Mouse (Mus musculus): ENCODE measurements around the gene Fth1. TPM values are rescaled to one million over a fixed set of nuclear protein-coding genes. Genes with fewer than 3 reads are reported as not detected.

Gene Fth1
- polyA plus RNA-seq, 1 experiment from 2014 or later, result 1,524 TPM

DNA sequence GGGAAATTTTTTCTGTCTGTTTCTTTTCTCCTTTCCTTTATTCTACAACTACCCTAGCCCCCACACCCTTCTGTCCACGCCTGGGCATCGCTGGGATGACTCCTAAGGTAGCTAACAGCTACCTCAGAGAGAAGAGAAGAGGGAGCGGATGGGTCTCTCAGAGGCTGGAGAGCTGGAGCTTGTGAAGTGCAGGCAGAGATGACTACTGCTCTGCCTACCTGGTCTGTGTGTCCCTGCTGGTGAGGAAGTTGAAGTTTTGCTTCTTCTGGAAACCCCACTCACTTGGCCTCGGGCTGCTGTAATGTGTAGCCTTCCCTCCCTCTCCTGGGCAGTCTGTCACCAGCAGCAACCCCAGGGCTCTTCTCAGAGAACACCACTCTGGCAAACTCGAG lies 25.6 kb upstream of the Fth1 start:
- H3K4me2 ChIP-seq (replicated peaks; ENCODE audit: low read depth, low read length), result peak overlapping the region; percentile 19; the same call in 1 of the 2 replicates
- peak; percentile 44; the same call in 1 of the 2 replicates for ATAC-seq (ENCODE audit: insufficient number of reproducible peaks, insufficient read depth, low FRiP score, low read depth)
- no peak overlapping the region for H3K4me3 ChIP-seq (ENCODE audit: low read depth, low read length)
- no peaks in the 10 kb centered on the region for H3K36me3 ChIP-seq (ENCODE audit: control insufficient read depth, insufficient read depth, low read length)
- peak overlapping the region; percentile 82 for H3K27ac ChIP-seq (ENCODE audit: low read length)
- H3K27me3 ChIP-seq (ENCODE audit: control insufficient read depth, insufficient read depth, low read length), result no peaks in the 10 kb centered on the region
- WGBS, result 28% methylated on average over 5 of the region's 5 CpGs
- no peak overlapping the region; the same call in 1 of the 2 replicates for H3K9ac ChIP-seq (replicated peaks; ENCODE audit: low read depth, low read length)
- H3K4me1 ChIP-seq (ENCODE audit: control insufficient read depth, insufficient read depth, low read length), result peaks cover 7% of the 10 kb centered on the region; the same call in 1 of the 2 replicates
- no peaks in the 10 kb centered on the region for H3K9me3 ChIP-seq (ENCODE audit: control insufficient read depth, low read depth, low read length)

DNA sequence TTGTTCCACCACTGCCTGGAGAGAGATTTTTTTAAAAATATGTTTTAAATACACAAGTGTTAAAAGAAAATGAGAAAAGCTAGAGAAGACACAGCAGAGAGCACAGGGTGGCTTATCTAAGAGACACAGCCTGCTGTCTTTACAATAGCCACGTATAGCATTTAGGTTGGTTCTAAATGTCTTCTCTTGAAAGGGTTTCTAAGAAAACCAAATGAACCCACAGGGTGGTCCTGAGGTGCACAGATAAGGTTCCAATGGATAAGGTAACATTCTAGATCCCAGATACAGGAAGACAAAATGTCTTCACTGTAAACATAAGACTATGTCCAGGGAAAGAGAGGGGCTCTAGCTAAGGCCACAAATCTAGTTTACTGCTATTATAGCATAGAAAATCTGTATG lies 25.0 kb upstream of the Fth1 start:
- H3K4me2 ChIP-seq (replicated peaks; ENCODE audit: low read depth, low read length), result no peak overlapping the region
- no peak overlapping the region for H3K9ac ChIP-seq (replicated peaks; ENCODE audit: low read depth, low read length)
- no peak overlapping the region for H3K4me3 ChIP-seq (ENCODE audit: low read depth, low read length)
- no peaks in the 10 kb centered on the region for H3K36me3 ChIP-seq (ENCODE audit: control insufficient read depth, insufficient read depth, low read length)
- peak overlapping the region; percentile 82; the same call in 1 of the 2 replicates for H3K27ac ChIP-seq (ENCODE audit: low read length)
- no peaks in the 10 kb centered on the region for H3K27me3 ChIP-seq (ENCODE audit: control insufficient read depth, insufficient read depth, low read length)
- no peaks in the 10 kb centered on the region for H3K9me3 ChIP-seq (ENCODE audit: control insufficient read depth, low read depth, low read length)
- ATAC-seq (ENCODE audit: insufficient number of reproducible peaks, insufficient read depth, low FRiP score, low read depth), result no peak
- H3K4me1 ChIP-seq (ENCODE audit: control insufficient read depth, insufficient read depth, low read length), result peaks cover 7% of the 10 kb centered on the region; the same call in 1 of the 2 replicates
- WGBS, result 70% methylated on average over 1 of the region's 1 CpGs

GRCm38 (mm10) chr19:9956624-9957388 lies 23.6 kb upstream of the Fth1 start:
- Histone ChIP-seq H3K27me3 (ENCODE audit: control insufficient read depth, insufficient read depth, low read length) (no peaks in the 10 kb centered on the region), H3K4me2 (replicated peaks; ENCODE audit: low read depth, low read length) (no peak overlapping the region), H3K36me3 (ENCODE audit: control insufficient read depth, insufficient read depth, low read length) (no peaks in the 10 kb centered on the region), H3K4me1 (ENCODE audit: control insufficient read depth, insufficient read depth, low read length) (peaks cover 7% of the 10 kb centered on the region; the same call in 1 of the 2 replicates), H3K9ac (replicated peaks; ENCODE audit: low read depth, low read length) (no peak overlapping the region), H3K4me3 (ENCODE audit: low read depth, low read length) (no peak overlapping the region), H3K9me3 (ENCODE audit: control insufficient read depth, low read depth, low read length) (no peaks in the 10 kb centered on the region), H3K27ac (ENCODE audit: low read length) (no peak overlapping the region)
- WGBS, result 73% methylated on average over 4 of the region's 4 CpGs
- no peak for ATAC-seq (ENCODE audit: insufficient number of reproducible peaks, insufficient read depth, low FRiP score, low read depth)

- Histone ChIP-seq H3K4me2 (replicated peaks; ENCODE audit: low read depth, low read length) (no peak overlapping the region), H3K36me3 (ENCODE audit: control insufficient read depth, insufficient read depth, low read length) (no peaks in the 10 kb centered on the region), H3K27me3 (ENCODE audit: control insufficient read depth, insufficient read depth, low read length) (no peaks in the 10 kb centered on the region), H3K9ac (replicated peaks; ENCODE audit: low read depth, low read length) (no peak overlapping the region), H3K9me3 (ENCODE audit: control insufficient read depth, low read depth, low read length) (no peaks in the 10 kb centered on the region), H3K27ac (ENCODE audit: low read length) (no peak overlapping the region), H3K4me3 (ENCODE audit: low read depth, low read length) (no peak overlapping the region), H3K4me1 (ENCODE audit: control insufficient read depth, insufficient read depth, low read length) (peaks cover 7% of the 10 kb centered on the region; the same call in 1 of the 2 replicates)
- 85% methylated on average over 5 of the region's 5 CpGs for WGBS
- no peak for ATAC-seq (ENCODE audit: insufficient number of reproducible peaks, insufficient read depth, low FRiP score, low read depth)
Measured at GRCm38 (mm10) chr19:9957965-9958364, 22.4 kb upstream of the Fth1 start.

DNA sequence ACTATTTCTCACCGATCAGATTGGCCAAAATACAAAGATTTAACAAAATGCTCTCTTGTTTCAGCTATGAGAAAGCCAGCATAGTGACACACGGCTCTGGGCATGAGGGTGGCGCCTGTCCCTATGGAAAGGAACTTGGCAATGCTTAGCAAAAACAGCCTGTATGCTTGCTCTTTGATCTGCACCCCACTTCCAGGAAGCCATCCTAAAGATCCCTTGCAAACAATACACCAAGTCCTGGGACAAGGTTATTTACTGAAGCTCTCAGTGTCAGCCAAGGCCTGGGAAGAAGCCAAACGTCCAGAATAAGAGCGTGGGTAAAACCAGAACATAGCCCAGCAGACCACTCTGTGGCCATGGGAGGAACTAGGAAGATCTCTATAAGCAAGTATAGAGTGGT lies 19.6 kb upstream of the Fth1 start:
- no peak overlapping the region for H3K4me3 ChIP-seq (ENCODE audit: low read depth, low read length)
- no peaks in the 10 kb centered on the region for H3K4me1 ChIP-seq (ENCODE audit: control insufficient read depth, insufficient read depth, low read length)
- ATAC-seq (ENCODE audit: insufficient number of reproducible peaks, insufficient read depth, low FRiP score, low read depth), result no peak
- no peak overlapping the region for H3K4me2 ChIP-seq (replicated peaks; ENCODE audit: low read depth, low read length)
- no peak overlapping the region for H3K27ac ChIP-seq (ENCODE audit: low read length)
- no peaks in the 10 kb centered on the region for H3K27me3 ChIP-seq (ENCODE audit: control insufficient read depth, insufficient read depth, low read length)
- no peak overlapping the region for H3K9ac ChIP-seq (replicated peaks; ENCODE audit: low read depth, low read length)
- WGBS, result 77% methylated on average over 5 of the region's 5 CpGs
- no peaks in the 10 kb centered on the region for H3K36me3 ChIP-seq (ENCODE audit: control insufficient read depth, insufficient read depth, low read length)
- H3K9me3 ChIP-seq (ENCODE audit: control insufficient read depth, low read depth, low read length), result no peaks in the 10 kb centered on the region

GRCm38 (mm10) chr19:9964205-9964916 lies 16.0 kb upstream of the Fth1 start:
- 16% methylated on average over 7 of the region's 7 CpGs for WGBS
- H3K9ac ChIP-seq (replicated peaks; ENCODE audit: low read depth, low read length), result no peak overlapping the region
- no peak overlapping the region for H3K27ac ChIP-seq (ENCODE audit: low read length)
- H3K4me2 ChIP-seq (replicated peaks; ENCODE audit: low read depth, low read length), result no peak overlapping the region
- no peaks in the 10 kb centered on the region for H3K27me3 ChIP-seq (ENCODE audit: control insufficient read depth, insufficient read depth, low read length)
- ATAC-seq (ENCODE audit: insufficient number of reproducible peaks, insufficient read depth, low FRiP score, low read depth), result no peak
- H3K4me1 ChIP-seq (ENCODE audit: control insufficient read depth, insufficient read depth, low read length), result no peaks in the 10 kb centered on the region
- H3K4me3 ChIP-seq (ENCODE audit: low read depth, low read length), result no peak overlapping the region
- H3K36me3 ChIP-seq (ENCODE audit: control insufficient read depth, insufficient read depth, low read length), result no peaks in the 10 kb centered on the region
- no peaks in the 10 kb centered on the region for H3K9me3 ChIP-seq (ENCODE audit: control insufficient read depth, low read depth, low read length)

- Histone ChIP-seq H3K4me2 (replicated peaks; ENCODE audit: low read depth, low read length) (no peak overlapping the region), H3K27me3 (ENCODE audit: control insufficient read depth, insufficient read depth, low read length) (no peaks in the 10 kb centered on the region), H3K4me1 (ENCODE audit: control insufficient read depth, insufficient read depth, low read length) (no peaks in the 10 kb centered on the region), H3K27ac (ENCODE audit: low read length) (no peak overlapping the region), H3K4me3 (ENCODE audit: low read depth, low read length) (no peak overlapping the region), H3K9ac (replicated peaks; ENCODE audit: low read depth, low read length) (no peak overlapping the region), H3K36me3 (ENCODE audit: control insufficient read depth, insufficient read depth, low read length) (no peaks in the 10 kb centered on the region), H3K9me3 (ENCODE audit: control insufficient read depth, low read depth, low read length) (no peaks in the 10 kb centered on the region)
- no peak for ATAC-seq (ENCODE audit: insufficient number of reproducible peaks, insufficient read depth, low FRiP score, low read depth)
- WGBS, result 48% methylated on average over 2 of the region's 2 CpGs
Measured at GRCm38 (mm10) chr19:9966096-9966867, 14.1 kb upstream of the Fth1 start.

DNA sequence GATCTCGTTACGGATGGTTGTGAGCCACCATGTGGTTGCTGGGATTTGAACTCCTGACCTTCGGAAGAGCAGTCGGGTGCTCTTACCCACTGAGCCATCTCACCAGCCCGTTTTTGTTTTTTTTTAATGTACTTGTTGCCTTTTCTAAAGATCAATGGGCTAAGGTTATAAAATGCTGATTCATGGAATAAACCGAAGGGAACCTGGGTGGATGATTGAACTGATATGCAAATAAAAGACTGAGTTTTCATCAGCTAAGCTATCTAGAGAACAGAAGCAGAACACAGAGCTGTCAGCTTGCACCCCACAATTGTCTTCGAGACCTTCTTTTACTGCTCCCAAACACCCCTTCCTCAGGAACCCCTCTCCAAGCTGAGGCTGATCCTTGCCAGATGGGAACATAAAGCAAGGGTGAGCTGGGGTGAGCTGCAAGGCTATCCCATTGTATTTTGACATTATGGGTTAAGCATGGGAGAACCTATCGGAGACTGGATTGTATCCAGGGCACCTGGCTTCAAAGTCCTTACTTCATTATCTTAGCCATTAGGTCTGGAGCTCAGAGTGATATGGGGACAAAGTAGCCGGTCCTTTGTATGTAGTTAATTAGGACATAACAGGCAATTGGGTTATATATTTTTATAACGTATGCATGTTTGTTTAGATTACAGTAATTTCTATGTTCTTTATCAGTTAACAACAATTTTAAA lies 12.2 kb upstream of the Fth1 start:
- no peak overlapping the region for H3K27ac ChIP-seq (ENCODE audit: low read length)
- H3K4me2 ChIP-seq (replicated peaks; ENCODE audit: low read depth, low read length), result no peak overlapping the region
- H3K9ac ChIP-seq (replicated peaks; ENCODE audit: low read depth, low read length), result no peak overlapping the region
- no peak overlapping the region for H3K4me3 ChIP-seq (ENCODE audit: low read depth, low read length)
- H3K36me3 ChIP-seq (ENCODE audit: control insufficient read depth, insufficient read depth, low read length), result no peaks in the 10 kb centered on the region
- WGBS, result 81% methylated on average over 10 of the region's 10 CpGs
- ATAC-seq (ENCODE audit: insufficient number of reproducible peaks, insufficient read depth, low FRiP score, low read depth), result no peak
- H3K4me1 ChIP-seq (ENCODE audit: control insufficient read depth, insufficient read depth, low read length), result no peaks in the 10 kb centered on the region
- no peaks in the 10 kb centered on the region for H3K9me3 ChIP-seq (ENCODE audit: control insufficient read depth, low read depth, low read length)
- no peaks in the 10 kb centered on the region for H3K27me3 ChIP-seq (ENCODE audit: control insufficient read depth, insufficient read depth, low read length)
